Mouse (Mus musculus) layer of hippocampus, adult 8-10 months (tissue): ENCODE measurements at regions not wholly inside any gene's neighbourhood (a gene's known extent, or its start where the extent isn't known, plus 50 kb on each side); places are given as distances from the start of the nearest gene placed in this dataset.

Experiments
- DNase-seq, 2 experiments: peaks; one replicate each; pipeline ENCODE4 v3.0.0; 2022; ENCODE audit warnings: low spot score in 2 of 2

DNA sequence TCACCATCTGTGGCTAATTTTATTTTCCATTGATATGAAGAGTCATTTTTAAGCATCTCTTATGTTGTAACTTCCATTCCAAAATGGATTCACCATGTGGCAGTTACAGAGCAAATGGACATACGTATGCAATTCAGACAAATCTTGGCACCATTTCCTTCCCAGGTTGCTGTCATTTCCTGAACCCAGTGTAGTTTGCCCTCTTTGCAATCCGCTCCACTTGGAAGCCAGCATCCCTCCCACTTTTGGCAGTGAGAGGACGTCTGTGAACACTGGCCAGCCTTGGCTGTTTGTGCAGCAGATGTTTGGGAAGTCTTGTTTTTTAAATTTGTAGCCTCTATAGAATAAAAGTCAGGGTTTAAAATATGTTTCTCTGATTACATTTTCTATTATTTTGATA lies 510.6 kb upstream of the Cdh7 start:
- DNase-seq, result no peak

DNA sequence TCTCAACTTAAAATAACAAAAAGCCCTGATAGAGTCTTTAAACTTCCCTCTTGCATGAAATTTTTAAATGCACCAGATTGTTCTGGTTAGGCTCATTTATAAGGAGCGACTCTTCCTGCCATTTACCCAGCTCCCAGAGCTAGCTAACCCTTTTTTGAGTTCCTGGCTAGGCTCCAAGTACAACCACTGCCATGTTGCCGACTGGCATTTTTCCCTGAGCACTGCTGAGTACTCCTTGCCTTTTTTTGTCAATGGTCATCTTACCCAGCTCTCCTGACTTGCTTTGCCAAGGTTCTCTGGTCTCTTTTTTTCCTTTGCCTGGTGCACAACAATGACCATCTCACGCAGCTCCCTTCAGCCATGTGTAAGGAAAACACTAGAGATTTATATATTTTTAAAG lies 500.8 kb upstream of the Cdh7 start:
- no peak for DNase-seq

DNA sequence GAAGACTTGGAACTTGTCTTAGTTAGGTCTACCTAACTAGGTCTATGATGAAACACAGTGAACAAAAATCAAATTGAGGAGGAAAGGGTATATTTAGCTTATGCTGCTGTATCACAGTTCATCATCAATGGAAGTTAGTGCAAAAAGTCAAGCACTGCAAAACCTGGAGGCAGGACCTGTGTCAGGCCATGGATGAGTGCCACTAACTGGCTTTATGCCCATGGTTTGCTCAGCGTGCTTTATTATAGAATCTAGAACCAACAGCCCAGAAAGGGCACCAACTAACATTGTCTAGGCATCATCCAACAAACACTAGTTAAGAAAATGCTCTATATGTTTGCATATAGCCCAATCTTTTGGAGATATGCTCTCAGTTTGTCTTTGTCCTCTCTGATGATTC lies 486.3 kb upstream of the Cdh7 start:
- DNase-seq, result no peak

- DNase-seq, result peak; percentile 4 to 6
Observed at GRCm38 (mm10) chr1:109512632-109513259, 469.5 kb upstream of the Cdh7 start.

GRCm38 (mm10) chr1:109514375-109514774 lies 467.9 kb upstream of the Cdh7 start:
- DNase-seq, result no peak
